Mouse (Mus musculus): ENCODE measurements around the gene Ccr8. TPM values are rescaled to one million over a fixed set of nuclear protein-coding genes. Genes with fewer than 3 reads are reported as not detected.

The Ccr8 gene
- polyA plus RNA-seq (2012; rRNA removed): 0.82 and 1.8 TPM in 2 replicates

DNA sequence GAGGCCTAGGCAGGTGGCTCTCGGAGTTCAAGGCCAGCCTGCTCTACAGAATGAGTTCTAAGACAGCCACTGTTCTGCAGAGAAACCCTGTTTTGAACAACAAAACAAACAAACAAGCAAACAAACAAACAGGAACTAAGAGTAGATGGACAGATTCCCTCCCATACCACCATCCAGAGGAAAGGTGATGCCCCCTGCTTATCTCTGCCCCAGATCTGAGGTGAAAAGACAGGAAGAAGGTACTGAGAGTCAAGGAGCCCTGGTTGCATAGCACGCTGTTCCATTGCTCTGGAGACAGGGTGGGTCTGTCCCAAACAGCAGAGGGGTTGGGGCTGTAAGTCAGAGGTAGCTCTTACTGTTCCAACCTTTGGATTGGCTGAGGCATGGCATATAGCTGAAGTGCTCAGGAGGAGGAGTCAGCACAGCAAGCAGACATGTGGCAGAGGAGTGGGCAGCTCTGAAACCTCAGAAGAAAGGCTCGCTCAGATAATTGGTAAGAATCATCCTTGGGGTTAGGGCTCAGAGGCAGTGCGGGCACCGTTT lies at the start of gene Ccr8:
Ccr8 (plus strand) TSS at position 419 of the 543 bp plus-strand sequence.
- TF ChIP-seq POLR2A (IDR thresholded peaks at IDR 0.05; ENCODE audit: low read depth, low read length): no peak
- no peak for TF ChIP-seq CTCF (IDR thresholded peaks at IDR 0.05; ENCODE audit: extremely low read depth, insufficient read depth, insufficient read length, insufficient replicate concordance)
- 71% methylated on average over 5 of the region's 5 CpGs for WGBS

DNA sequence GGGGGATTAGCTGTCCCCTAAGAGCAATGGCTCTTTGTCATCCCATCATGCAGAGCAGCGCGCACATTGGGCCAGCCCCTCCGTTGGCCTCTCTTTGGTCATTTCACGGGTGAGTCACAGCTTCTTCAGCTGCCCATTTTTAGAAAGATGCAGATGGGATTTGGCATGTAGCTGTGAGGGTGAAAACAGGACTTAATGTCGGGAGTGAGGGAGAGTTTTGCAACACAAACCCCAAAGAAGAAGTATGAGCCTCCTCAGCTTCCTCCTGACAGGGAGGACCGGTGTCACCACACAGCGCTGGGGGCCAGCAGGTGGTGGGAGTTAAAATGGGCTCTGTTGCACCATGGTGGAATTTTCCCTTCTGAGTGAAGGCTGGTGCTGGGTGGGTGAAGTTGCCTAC lies 48.8 kb upstream of the Ccr8 start:
- Histone ChIP-seq H3K4me3 (ENCODE audit: extremely low read depth, insufficient read depth, insufficient read length) (no peak overlapping the region), H3K36me3 (ENCODE audit: control insufficient read depth, insufficient read depth, low read length) (no peaks in the 10 kb centered on the region), H3K27me3 (ENCODE audit: control insufficient read depth, insufficient read depth, low read length) (no peaks in the 10 kb centered on the region), H3K4me1 (ENCODE audit: control insufficient read depth, insufficient read depth, insufficient read length) (no peaks in the 10 kb centered on the region), H3K27ac (ENCODE audit: insufficient read depth, low read length) (no peak overlapping the region)
- no peak for DNase-seq (ENCODE audit: low read depth in 1 of 2, low spot score in 2 of 2)
- no peak for TF ChIP-seq CTCF (IDR thresholded peaks at IDR 0.05; ENCODE audit: extremely low read depth, insufficient read depth, insufficient read length, insufficient replicate concordance)
- TF ChIP-seq POLR2A (IDR thresholded peaks at IDR 0.05; ENCODE audit: low read depth, low read length): no peak
- WGBS: 47% methylated on average over 7 of the region's 7 CpGs

More for the DNA sequence above, at the start of gene Ccr8:
- H3K4me3 ChIP-seq (ENCODE audit: extremely low read depth, insufficient read depth, insufficient read length): no peak within 1 kb of the TSS
- H3K36me3 ChIP-seq (ENCODE audit: control insufficient read depth, insufficient read depth, low read length): no peaks in the 10 kb centered on the region
- no peak within 1 kb of the TSS for H3K27ac ChIP-seq (ENCODE audit: insufficient read depth, low read length)
- DNase-seq (ENCODE audit: low read depth in 1 of 2, low spot score in 2 of 2): no peak
- H3K4me1 ChIP-seq (ENCODE audit: control insufficient read depth, insufficient read depth, insufficient read length): no peaks in the 10 kb centered on the region
- no peaks in the 10 kb centered on the region for H3K27me3 ChIP-seq (ENCODE audit: control insufficient read depth, insufficient read depth, low read length)

DNA sequence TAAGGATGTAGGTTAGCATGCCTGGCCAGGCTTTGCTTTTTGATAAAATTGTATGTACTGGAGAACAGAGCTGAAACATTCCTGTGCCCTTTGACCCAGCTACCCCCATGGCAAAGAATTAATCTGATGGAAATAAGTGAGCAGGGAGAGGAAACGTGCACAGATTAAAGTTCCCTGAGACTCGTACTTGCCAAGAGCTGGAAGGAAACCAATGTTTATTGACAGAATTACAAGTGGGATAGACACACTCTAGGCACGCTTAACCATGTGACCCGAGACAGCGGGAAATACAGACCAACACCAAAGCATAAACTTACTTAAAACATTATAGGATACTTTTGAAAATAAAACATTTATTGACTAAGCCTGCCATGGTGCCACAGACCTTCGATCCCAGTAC lies 43.4 kb upstream of the Ccr8 start:
- no peaks in the 10 kb centered on the region for H3K4me1 ChIP-seq (ENCODE audit: control insufficient read depth, insufficient read depth, insufficient read length)
- no peaks in the 10 kb centered on the region for H3K27me3 ChIP-seq (ENCODE audit: control insufficient read depth, insufficient read depth, low read length)
- TF ChIP-seq CTCF (IDR thresholded peaks at IDR 0.05; ENCODE audit: extremely low read depth, insufficient read depth, insufficient read length, insufficient replicate concordance) (no peak), POLR2A (IDR thresholded peaks at IDR 0.05; ENCODE audit: low read depth, low read length) (no peak)
- DNase-seq (ENCODE audit: low read depth in 1 of 2, low spot score in 2 of 2): no peak
- H3K4me3 ChIP-seq (ENCODE audit: extremely low read depth, insufficient read depth, insufficient read length): no peak overlapping the region
- no peaks in the 10 kb centered on the region for H3K36me3 ChIP-seq (ENCODE audit: control insufficient read depth, insufficient read depth, low read length)
- WGBS: 87% methylated on average over 6 of the region's 6 CpGs
- no peak overlapping the region for H3K27ac ChIP-seq (ENCODE audit: insufficient read depth, low read length)

DNA sequence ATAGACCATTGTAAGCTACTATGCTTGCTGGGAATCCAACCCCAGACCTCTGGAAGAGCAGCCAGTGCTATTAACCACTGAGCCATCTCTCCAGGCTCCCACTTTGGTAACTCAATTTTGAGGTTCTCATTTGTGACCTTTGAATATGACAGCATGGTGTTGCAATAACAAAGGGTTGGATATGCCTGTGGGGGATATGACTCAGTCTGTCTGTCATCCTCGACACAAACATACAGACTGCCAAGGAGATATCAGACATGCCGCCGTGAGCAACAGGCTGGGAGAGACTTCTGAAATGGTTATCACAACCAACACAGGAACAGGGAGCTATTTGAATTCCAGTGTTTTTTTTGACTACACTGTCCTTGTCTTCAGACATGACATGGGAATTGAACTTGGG lies 42.5 kb upstream of the Ccr8 start:
- Histone ChIP-seq H3K27me3 (ENCODE audit: control insufficient read depth, insufficient read depth, low read length) (no peaks in the 10 kb centered on the region), H3K4me3 (ENCODE audit: extremely low read depth, insufficient read depth, insufficient read length) (no peak overlapping the region), H3K36me3 (ENCODE audit: control insufficient read depth, insufficient read depth, low read length) (no peaks in the 10 kb centered on the region), H3K4me1 (ENCODE audit: control insufficient read depth, insufficient read depth, insufficient read length) (no peaks in the 10 kb centered on the region; the same call in 1 of the 2 replicates), H3K27ac (ENCODE audit: insufficient read depth, low read length) (no peak overlapping the region)
- TF ChIP-seq POLR2A (IDR thresholded peaks at IDR 0.05; ENCODE audit: low read depth, low read length) (no peak), CTCF (IDR thresholded peaks at IDR 0.05; ENCODE audit: extremely low read depth, insufficient read depth, insufficient read length, insufficient replicate concordance) (no peak)
- DNase-seq (ENCODE audit: low read depth in 1 of 2, low spot score in 2 of 2): no peak
- WGBS: 70% methylated on average over 3 of the region's 3 CpGs

DNA sequence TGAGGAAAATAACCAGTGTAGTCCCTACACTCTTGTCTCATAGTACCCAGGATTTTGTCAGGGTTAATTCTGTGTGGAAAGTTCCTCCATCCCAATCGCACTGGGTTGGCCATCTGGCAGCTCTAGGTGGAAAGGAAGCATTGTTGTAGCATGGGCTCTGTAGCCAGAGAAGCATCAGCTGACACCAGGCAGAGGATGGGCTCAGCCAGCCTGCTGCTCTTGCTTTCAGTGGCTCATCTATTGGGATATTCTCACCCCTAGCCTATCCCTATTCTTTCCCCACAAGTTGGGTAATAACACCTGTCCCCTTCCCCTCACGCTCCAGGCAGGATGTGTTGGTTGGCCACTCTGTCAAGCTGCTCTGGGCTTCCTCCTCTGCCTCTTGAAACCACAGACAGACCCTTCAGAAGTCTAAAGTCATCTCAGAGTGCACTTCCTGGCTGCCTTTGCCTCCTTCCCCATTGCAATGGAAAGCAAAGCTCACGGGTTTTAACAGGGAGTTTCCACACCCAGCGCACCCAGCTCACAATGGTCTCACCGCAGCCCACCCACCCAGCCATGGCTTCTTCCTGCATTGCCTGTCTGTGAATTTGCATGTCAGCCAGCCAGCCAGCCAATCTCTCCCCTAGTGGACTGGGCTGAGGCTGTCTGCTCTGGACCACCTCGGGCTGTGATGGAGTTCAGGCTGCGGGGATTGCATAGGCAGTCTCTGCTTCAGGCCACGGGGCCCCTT lies 37.2 kb upstream of the Ccr8 start:
- H3K36me3 ChIP-seq (ENCODE audit: control insufficient read depth, insufficient read depth, low read length): no peaks in the 10 kb centered on the region
- 8% methylated on average over 8 of the region's 8 CpGs for WGBS
- no peak overlapping the region for H3K4me3 ChIP-seq (ENCODE audit: extremely low read depth, insufficient read depth, insufficient read length)
- DNase-seq (ENCODE audit: low read depth in 1 of 2, low spot score in 2 of 2): peak; percentile 16 to 35
- no peaks in the 10 kb centered on the region for H3K27me3 ChIP-seq (ENCODE audit: control insufficient read depth, insufficient read depth, low read length)
- H3K27ac ChIP-seq (ENCODE audit: insufficient read depth, low read length): peak overlapping the region; percentile 49
- peaks cover 11% of the 10 kb centered on the region; the same call in 1 of the 2 replicates for H3K4me1 ChIP-seq (ENCODE audit: control insufficient read depth, insufficient read depth, insufficient read length)
- no peak for TF ChIP-seq POLR2A (IDR thresholded peaks at IDR 0.05; ENCODE audit: low read depth, low read length)
- no peak; the same call in 1 of the 2 replicates for TF ChIP-seq CTCF (IDR thresholded peaks at IDR 0.05; ENCODE audit: extremely low read depth, insufficient read depth, insufficient read length, insufficient replicate concordance)

DNA sequence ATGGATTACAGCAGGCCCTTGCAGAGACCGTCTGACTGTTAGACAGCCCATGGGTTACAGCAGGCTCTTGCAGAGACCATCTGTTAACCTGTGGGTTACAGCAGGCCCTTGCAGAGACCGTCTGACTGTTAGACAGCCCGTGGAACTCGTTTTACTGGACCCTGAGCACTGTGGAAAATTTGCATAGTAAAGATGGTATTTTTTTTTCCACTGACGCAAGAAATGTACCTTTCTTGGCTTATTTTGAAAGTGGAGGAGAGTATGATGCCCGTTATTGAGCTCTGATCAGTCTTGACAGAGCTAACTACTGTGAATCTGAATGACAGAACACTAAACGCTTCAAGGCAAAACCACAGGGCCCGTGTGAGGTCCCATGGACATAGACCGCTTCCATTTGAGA lies 35.7 kb upstream of the Ccr8 start:
- H3K36me3 ChIP-seq (ENCODE audit: control insufficient read depth, insufficient read depth, low read length): no peaks in the 10 kb centered on the region
- WGBS: 70% methylated on average over 9 of the region's 9 CpGs

DNA sequence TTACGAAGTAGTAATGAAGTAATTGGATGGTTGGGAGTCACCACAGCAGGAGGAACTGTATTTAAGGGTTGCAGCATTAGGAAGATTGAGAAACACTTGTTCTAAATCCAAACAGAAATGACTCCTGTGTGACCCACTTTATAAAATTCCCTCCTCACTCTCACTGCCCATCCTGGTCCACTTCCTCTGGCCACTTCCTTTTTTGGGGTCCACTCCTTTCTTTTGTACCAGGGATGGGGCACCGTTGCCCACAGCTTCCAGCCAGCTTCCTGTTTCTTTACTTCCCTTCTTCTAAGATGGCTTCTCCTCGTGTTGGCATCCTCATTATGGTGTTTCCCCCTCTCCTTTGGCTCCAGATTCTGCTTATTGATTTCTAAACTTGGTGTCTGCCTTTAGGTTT lies 33.2 kb upstream of the Ccr8 start:
- Histone ChIP-seq H3K27ac (ENCODE audit: insufficient read depth, low read length) (no peak overlapping the region), H3K36me3 (ENCODE audit: control insufficient read depth, insufficient read depth, low read length) (no peaks in the 10 kb centered on the region), H3K27me3 (ENCODE audit: control insufficient read depth, insufficient read depth, low read length) (no peaks in the 10 kb centered on the region), H3K4me3 (ENCODE audit: extremely low read depth, insufficient read depth, insufficient read length) (no peak overlapping the region), H3K4me1 (ENCODE audit: control insufficient read depth, insufficient read depth, insufficient read length) (peaks cover 11% of the 10 kb centered on the region; the same call in 1 of the 2 replicates)
- WGBS: 32% methylated on average over 3 of the region's 3 CpGs
- TF ChIP-seq CTCF (IDR thresholded peaks at IDR 0.05; ENCODE audit: extremely low read depth, insufficient read depth, insufficient read length, insufficient replicate concordance) (no peak), POLR2A (IDR thresholded peaks at IDR 0.05; ENCODE audit: low read depth, low read length) (no peak)
- DNase-seq (ENCODE audit: low read depth in 1 of 2, low spot score in 2 of 2): no peak

More for the DNA sequence above, 35.7 kb upstream of the Ccr8 start:
- no peaks in the 10 kb centered on the region for H3K27me3 ChIP-seq (ENCODE audit: control insufficient read depth, insufficient read depth, low read length)
- no peak for DNase-seq (ENCODE audit: low read depth in 1 of 2, low spot score in 2 of 2)
- H3K4me1 ChIP-seq (ENCODE audit: control insufficient read depth, insufficient read depth, insufficient read length): peaks cover 11% of the 10 kb centered on the region; the same call in 1 of the 2 replicates
- TF ChIP-seq POLR2A (IDR thresholded peaks at IDR 0.05; ENCODE audit: low read depth, low read length) (no peak), CTCF (IDR thresholded peaks at IDR 0.05; ENCODE audit: extremely low read depth, insufficient read depth, insufficient read length, insufficient replicate concordance) (no peak)
- H3K4me3 ChIP-seq (ENCODE audit: extremely low read depth, insufficient read depth, insufficient read length): no peak overlapping the region
- H3K27ac ChIP-seq (ENCODE audit: insufficient read depth, low read length): no peak overlapping the region
